Mouse (Mus musculus) G1E (cell line): ENCODE data around the gene Fam24b. TPM values are rescaled to one million over a fixed set of nuclear protein-coding genes. Genes with fewer than 3 reads are reported as not detected.

Source experiments
- ATAC-seq: 2 replicates; pipeline ENCODE4 v1.8.0; 2016; ENCODE audit warnings: mild to moderate bottlenecking; ENCODE audit not compliant: insufficient number of reproducible peaks, poor library complexity, low FRiP score, severe bottlenecking; ENCODE audit errors: extremely low read depth
- DNase-seq: peaks from one replicate; pipeline ENCODE4 v3.0.0; 2012; ENCODE audit warnings: low spot score
- H3K27me3 ChIP-seq: 2 replicates; pipeline ENCODE4 v1.6.1; 2012; ENCODE audit warnings: mild to moderate bottlenecking, low read length, inconsistent platforms; ENCODE audit not compliant: insufficient read depth
- H3K36me3 ChIP-seq: replicated peaks from 2 replicates; pipeline ENCODE3; 2012; ENCODE audit warnings: mild to moderate bottlenecking, inconsistent platforms
- H3K4me1 ChIP-seq: 2 replicates; pipeline ENCODE4 v1.6.1; 2012; ENCODE audit warnings: low read depth, low read length, inconsistent platforms, mixed read lengths; ENCODE audit not compliant: insufficient read depth
- H3K4me3 ChIP-seq: 2 replicates; pipeline ENCODE4 v1.5.1; 2012; ENCODE audit warnings: low read depth, mild to moderate bottlenecking, inconsistent platforms, low read length, moderate library complexity, mixed read lengths
- H3K9me3 ChIP-seq: replicated peaks from 2 replicates; pipeline ENCODE4 v1.6.1; 2012; ENCODE audit warnings: inconsistent platforms
- CTCF ChIP-seq: IDR thresholded peaks from 2 replicates; pipeline ENCODE4 v1.5.1; 2012; ENCODE audit warnings: low read depth, low read length, inconsistent platforms, mixed read lengths
- GATA1 ChIP-seq: IDR thresholded peaks from 2 replicates; pipeline ENCODE4 v1.6.1; 2012; ENCODE audit warnings: borderline replicate concordance, low read length, inconsistent platforms, mixed read lengths
- GATA2 ChIP-seq: IDR thresholded peaks from 2 replicates; pipeline ENCODE4 v1.6.1; 2012; ENCODE audit warnings: low read depth, low read length, inconsistent platforms, borderline replicate concordance
- POLR2AphosphoS5 ChIP-seq: IDR thresholded peaks from 2 replicates; pipeline ENCODE4 v1.6.1; 2012; ENCODE audit warnings: low read depth, low read length, inconsistent platforms; ENCODE audit not compliant: insufficient replicate concordance
- TAL1 ChIP-seq: conservative IDR thresholded peaks from 2 replicates; pipeline ENCODE4 v1.6.1; 2012; ENCODE audit warnings: low read depth, low read length, inconsistent platforms, mixed read lengths
- polyA plus RNA-seq: library from polyadenylated mRNA; stranded (reverse); fragments of >175 nt; gene quantifications from 2 replicates; pipeline ENCODE4 v1.2.3, GENCODE M21; 2012
- total RNA-seq, 2 experiments: library from RNA; stranded (forward) in 1 of 2; stranded (reverse) in 1 of 2; fragments of 200-1000 nt in 1 of 2; fragments of >200 nt in 1 of 2; fragmentation: Nextera tagmentation in 1 of 2; gene quantifications; 2 replicates each; pipeline ENCODE4 v1.2.3; 2014 to 2017

The Fam24b gene
- total and polyA plus RNA-seq, 3 experiments: not detected

GRCm38 (mm10) chr7:131306733-131307132, 22.6 kb downstream of the Fam24b start:
- Histone ChIP-seq H3K36me3 (no peaks in the 10 kb centered on the region), H3K4me1 (no peaks in the 10 kb centered on the region), H3K27me3 (no peaks in the 10 kb centered on the region), H3K9me3 (peaks cover 12% of the 10 kb centered on the region), H3K4me3 (no peak overlapping the region)
- TF ChIP-seq GATA1 (no peak), TAL1 (no peak), POLR2AphosphoS5 (no peak), GATA2 (no peak), CTCF (no peak)
- ATAC-seq (no peak), DNase-seq (no peak)

GRCm38 (mm10) chr7:131303340-131303739, 26.0 kb downstream of the Fam24b start:
- Histone ChIP-seq H3K4me1 (no peaks in the 10 kb centered on the region), H3K27me3 (no peaks in the 10 kb centered on the region), H3K36me3 (no peaks in the 10 kb centered on the region), H3K9me3 (peaks cover 20% of the 10 kb centered on the region), H3K4me3 (no peak overlapping the region)
- ATAC-seq: no peak
- no peak for DNase-seq
- TF ChIP-seq POLR2AphosphoS5 (no peak), GATA1 (no peak), CTCF (no peak), TAL1 (no peak), GATA2 (no peak)

GRCm38 (mm10) chr7:131297151-131297550, 32.2 kb downstream of the Fam24b start:
- DNase-seq: no peak

More at GRCm38 (mm10) chr7:131297151-131297550, 32.2 kb downstream of the Fam24b start:
- no peak for ATAC-seq
- Histone ChIP-seq H3K4me3 (no peak overlapping the region), H3K4me1 (no peaks in the 10 kb centered on the region), H3K27me3 (no peaks in the 10 kb centered on the region), H3K9me3 (peaks cover 17% of the 10 kb centered on the region), H3K36me3 (no peaks in the 10 kb centered on the region)
- no peak for TF ChIP-seq TAL1
- TF ChIP-seq GATA2: no peak
- no peak for TF ChIP-seq POLR2AphosphoS5
- no peak for TF ChIP-seq CTCF
- no peak for TF ChIP-seq GATA1

Other genes starting within 250 kb of the Fam24b start
- not detected in 2 replicates for gene 4933402N03Rik, start 183.2 kb downstream of the Fam24b start, total RNA-seq (2014; fragmentation: Nextera tagmentation)
- 0.44 TPM in 1 of 2 replicates, not detected in the other for gene 4933402N03Rik, start 183.2 kb downstream of the Fam24b start, total RNA-seq (2017)
- not detected in 2 replicates for gene 4933402N03Rik, start 183.2 kb downstream of the Fam24b start, polyA plus RNA-seq
- gene 5430419D17Rik, start 155.1 kb downstream of the Fam24b start, total RNA-seq (2014; fragmentation: Nextera tagmentation): not detected in 2 replicates
- gene 5430419D17Rik, start 155.1 kb downstream of the Fam24b start, total RNA-seq (2017): under 0.01 and 0.05 TPM in 2 replicates
- gene 5430419D17Rik, start 155.1 kb downstream of the Fam24b start, polyA plus RNA-seq: not detected in 2 replicates
- gene Cuzd1, start 7.2 kb downstream of the Fam24b start, total RNA-seq (2014; fragmentation: Nextera tagmentation): not detected in 2 replicates
- gene Cuzd1, start 7.2 kb downstream of the Fam24b start, total RNA-seq (2017): 0.06 and 0.11 TPM in 2 replicates
- gene Cuzd1, start 7.2 kb downstream of the Fam24b start, polyA plus RNA-seq: not detected in 2 replicates
- gene Fam24a, start 4.3 kb upstream of the Fam24b start, total RNA-seq (2014; fragmentation: Nextera tagmentation): not detected in 2 replicates
- not detected in 2 replicates for gene Fam24a, start 4.3 kb upstream of the Fam24b start, total RNA-seq (2017)
- not detected in 2 replicates for gene Fam24a, start 4.3 kb upstream of the Fam24b start, polyA plus RNA-seq
- 17.2 and 17.8 TPM in 2 replicates for gene 2310057M21Rik, start 33.2 kb upstream of the Fam24b start, total RNA-seq (2014; fragmentation: Nextera tagmentation)
- 8.0 and 16.0 TPM in 2 replicates for gene 2310057M21Rik, start 33.2 kb upstream of the Fam24b start, total RNA-seq (2017)
- gene 2310057M21Rik, start 33.2 kb upstream of the Fam24b start, polyA plus RNA-seq: 13.0 and 15.2 TPM in 2 replicates
- gene Pstk, start 41.6 kb upstream of the Fam24b start, total RNA-seq (2014; fragmentation: Nextera tagmentation): 34.9 and 42.7 TPM in 2 replicates
- 33.9 and 35.4 TPM in 2 replicates for gene Pstk, start 41.6 kb upstream of the Fam24b start, total RNA-seq (2017)
- gene Pstk, start 41.6 kb upstream of the Fam24b start, polyA plus RNA-seq: 36.3 and 44.1 TPM in 2 replicates
- 42.9 and 59.1 TPM in 2 replicates for gene Ikzf5, start 81.0 kb upstream of the Fam24b start, total RNA-seq (2014; fragmentation: Nextera tagmentation)
- 20.2 and 24.1 TPM in 2 replicates for gene Ikzf5, start 81.0 kb upstream of the Fam24b start, total RNA-seq (2017)
- gene Ikzf5, start 81.0 kb upstream of the Fam24b start, polyA plus RNA-seq: 6.6 and 10.1 TPM in 2 replicates
- gene Acadsb, start 81.1 kb upstream of the Fam24b start, total RNA-seq (2014; fragmentation: Nextera tagmentation): 22.5 and 35.5 TPM in 2 replicates
- gene Acadsb, start 81.1 kb upstream of the Fam24b start, total RNA-seq (2017): 40.0 and 42.7 TPM in 2 replicates
- gene Acadsb, start 81.1 kb upstream of the Fam24b start, polyA plus RNA-seq: 2.6 and 2.7 TPM in 2 replicates
- gene Hmx3, start 213.4 kb upstream of the Fam24b start, total RNA-seq (2014; fragmentation: Nextera tagmentation): not detected in 2 replicates
- not detected in 2 replicates for gene Hmx3, start 213.4 kb upstream of the Fam24b start, total RNA-seq (2017)
- gene Hmx3, start 213.4 kb upstream of the Fam24b start, polyA plus RNA-seq: not detected in 2 replicates
- gene Hmx2, start 219.3 kb upstream of the Fam24b start, total RNA-seq (2014; fragmentation: Nextera tagmentation): 0.34 and 1.1 TPM in 2 replicates
- 0.44 and 0.99 TPM in 2 replicates for gene Hmx2, start 219.3 kb upstream of the Fam24b start, total RNA-seq (2017)
- 3.9 and 4.8 TPM in 2 replicates for gene Hmx2, start 219.3 kb upstream of the Fam24b start, polyA plus RNA-seq
- gene Bub3, start 230.7 kb upstream of the Fam24b start, total RNA-seq (2014; fragmentation: Nextera tagmentation): 186 and 191 TPM in 2 replicates
- 131 and 138 TPM in 2 replicates for gene Bub3, start 230.7 kb upstream of the Fam24b start, total RNA-seq (2017)
- 49.0 and 57.3 TPM in 2 replicates for gene Bub3, start 230.7 kb upstream of the Fam24b start, polyA plus RNA-seq